Mouse (Mus musculus) heart, postnatal 0 days (tissue): ENCODE results near the gene Grid1. TPM values are rescaled to one million over a fixed set of nuclear protein-coding genes. Genes with fewer than 3 reads are reported as not detected.

Experiments
- ATAC-seq: fragments of 200-750 bp; cut with Nextera tagmentation; 2 replicates; pipeline ENCODE4 v1.8.0; 2017; ENCODE audit warnings: low read depth, moderate number of reproducible peaks, moderate library complexity; ENCODE audit not compliant: insufficient read depth
- DNase-seq: peaks from one replicate; pipeline ENCODE4 v3.0.0-alpha.2; 2016; ENCODE audit warnings: low spot score
- H3K27ac ChIP-seq: fragments of 300-500 bp; sonication (generic); 2 replicates; pipeline ENCODE4 v1.5.1; 2014; ENCODE audit warnings: low read depth, mild to moderate bottlenecking
- H3K27me3 ChIP-seq: fragments of 300-500 bp; sonication (generic); 2 replicates; pipeline ENCODE4 v1.6.1; 2014; ENCODE audit warnings: low read length, mixed read lengths; ENCODE audit not compliant: control insufficient read depth, insufficient read depth
- H3K36me3 ChIP-seq: fragments of 300-500 bp; sonication (generic); replicated peaks from 2 replicates; pipeline ENCODE4 v1.6.1; 2014; ENCODE audit warnings: low read length, mixed read lengths; ENCODE audit not compliant: control insufficient read depth, insufficient read depth
- H3K4me1 ChIP-seq: fragments of 300-500 bp; sonication (generic); 2 replicates; pipeline ENCODE4 v1.6.1; 2014; ENCODE audit warnings: antibody characterized with exemption; ENCODE audit not compliant: control insufficient read depth, insufficient read depth
- H3K4me2 ChIP-seq: fragments of 300-500 bp; sonication (generic); 2 replicates; pipeline ENCODE4 v1.6.1; 2014; ENCODE audit warnings: low read depth, mild to moderate bottlenecking, low read length, moderate library complexity
- H3K4me3 ChIP-seq: fragments of 300-500 bp; sonication (generic); 2 replicates; pipeline ENCODE4 v1.5.1; 2014; ENCODE audit warnings: low read depth, low read length
- H3K9ac ChIP-seq: fragments of 300-500 bp; sonication (generic); replicated peaks from 2 replicates; pipeline ENCODE4 v1.6.1; 2014; ENCODE audit warnings: low read depth, low read length, mixed read lengths
- H3K9me3 ChIP-seq: fragments of 300-500 bp; sonication (generic); replicated peaks from 2 replicates; pipeline ENCODE4 v1.6.1; 2016; ENCODE audit warnings: low read length; ENCODE audit not compliant: control insufficient read depth
- CTCF ChIP-seq: IDR thresholded peaks from 2 replicates; pipeline ENCODE4 v1.5.1; 2016; ENCODE audit warnings: antibody characterized with exemption, control low read depth, low read depth
- EP300 ChIP-seq: IDR thresholded peaks from 2 replicates; pipeline ENCODE4 v1.6.1; 2016; ENCODE audit warnings: antibody characterized with exemption, low read depth
- WGBS: fragments of 180-500 bp; shearing (Covaris S2); extraction: QIAGEN DNeasy Blood & Tissue Kit; methylation state at CpG from one replicate; pipeline ENCODE4 v1.1.7; 2014; 5-methylcytosine and 5-hydroxymethylcytosine counted together
- polyA plus RNA-seq: library from polyadenylated mRNA; unstranded; fragments of >200 nt; fragmentation: Nextera tagmentation; extraction: Ambion mirVana; gene quantifications from 2 replicates; pipeline ENCODE4 v1.2.1, GENCODE M21; 2015
- total RNA-seq: library from RNA; depleted of rRNA; stranded (reverse); fragments of >200 nt; gene quantifications from 2 replicates; pipeline ENCODE4 v1.2.3, GENCODE M21; 2014; ENCODE audit warnings: low replicate concordance

Grid1 gene
- total and polyA plus RNA-seq, 2 experiments from 2014 or later: 0.05 TPM; not detected in 1

- Histone ChIP-seq H3K27me3 (no peaks in the 10 kb centered on the region), H3K9me3 (no peaks in the 10 kb centered on the region), H3K4me2 (no peak overlapping the region), H3K27ac (no peak overlapping the region), H3K4me3 (no peak overlapping the region), H3K36me3 (no peaks in the 10 kb centered on the region), H3K9ac (no peak overlapping the region), H3K4me1 (no peaks in the 10 kb centered on the region)
- 79% methylated on average over 7 of the region's 7 CpGs for WGBS
- ATAC-seq: no peak
- TF ChIP-seq CTCF (peak; percentile 27), EP300 (no peak)
- DNase-seq: no peak
Measured at GRCm38 (mm10) chr14:35157069-35157655, 337.3 kb downstream of the Grid1 start.

- H3K27me3 ChIP-seq: no peaks in the 10 kb centered on the region
- WGBS: 87% methylated on average over 2 of the region's 2 CpGs
- no peak overlapping the region for H3K27ac ChIP-seq
- ATAC-seq: no peak
- H3K4me3 ChIP-seq: no peak overlapping the region
- H3K4me2 ChIP-seq: no peak overlapping the region
- no peaks in the 10 kb centered on the region for H3K9me3 ChIP-seq
- H3K4me1 ChIP-seq: no peaks in the 10 kb centered on the region
- H3K9ac ChIP-seq: no peak overlapping the region
- no peaks in the 10 kb centered on the region for H3K36me3 ChIP-seq
- no peak for TF ChIP-seq EP300
- TF ChIP-seq CTCF: no peak
- no peak for DNase-seq
Measured at GRCm38 (mm10) chr14:35159296-35159695, 339.4 kb downstream of the Grid1 start.

DNA sequence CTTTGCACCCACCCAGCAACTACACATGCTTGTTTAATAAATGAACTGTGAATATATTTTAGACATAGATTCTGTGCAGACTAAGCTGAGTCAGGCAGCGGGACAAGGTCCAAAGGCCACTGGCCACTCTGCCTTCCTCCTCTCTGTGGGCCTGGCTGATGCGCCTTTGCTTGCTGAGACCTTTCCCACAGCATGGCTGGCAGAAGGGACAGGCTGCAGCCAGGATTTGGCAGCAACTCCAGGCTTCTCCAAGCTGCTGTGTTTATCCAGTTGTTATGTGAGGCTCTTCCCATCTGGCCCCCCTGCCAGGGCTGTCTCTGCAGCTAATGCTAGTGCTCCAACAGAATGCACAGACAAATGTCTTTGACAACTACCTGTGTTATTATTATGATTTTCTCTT, 347.5 kb downstream of the Grid1 start:
- no peak overlapping the region for H3K4me2 ChIP-seq
- H3K36me3 ChIP-seq: no peaks in the 10 kb centered on the region
- H3K27ac ChIP-seq: no peak overlapping the region
- no peaks in the 10 kb centered on the region for H3K4me1 ChIP-seq
- H3K9ac ChIP-seq: no peak overlapping the region
- 69% methylated on average over 2 of the region's 2 CpGs for WGBS
- no peak overlapping the region for H3K4me3 ChIP-seq
- DNase-seq (no peak), ATAC-seq (no peak)
- no peaks in the 10 kb centered on the region for H3K27me3 ChIP-seq
- TF ChIP-seq EP300 (no peak), CTCF (no peak)
- H3K9me3 ChIP-seq: no peaks in the 10 kb centered on the region

DNA sequence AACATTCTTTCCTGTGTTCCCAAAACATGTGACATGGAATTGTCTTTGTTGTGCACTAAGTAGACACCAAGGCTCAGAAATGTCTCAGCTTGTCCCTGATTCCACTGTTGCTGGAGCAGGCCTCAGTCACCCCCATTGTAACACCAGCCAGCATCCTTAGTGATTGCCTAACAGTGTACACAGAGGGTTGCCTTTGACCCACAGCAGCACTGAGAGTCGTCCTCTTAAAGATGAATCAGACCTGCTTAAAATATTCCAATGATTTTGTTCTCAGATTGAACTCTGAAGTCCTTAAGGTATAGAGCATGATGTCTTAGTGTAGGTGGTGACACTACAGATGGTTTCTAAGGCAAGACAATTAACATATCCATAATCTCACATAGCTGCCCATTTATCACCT, 354.0 kb downstream of the Grid1 start:
- Histone ChIP-seq H3K4me2 (no peak overlapping the region), H3K36me3 (no peaks in the 10 kb centered on the region), H3K9me3 (no peaks in the 10 kb centered on the region), H3K4me1 (no peaks in the 10 kb centered on the region), H3K4me3 (no peak overlapping the region), H3K27ac (no peak overlapping the region), H3K9ac (no peak overlapping the region), H3K27me3 (no peaks in the 10 kb centered on the region)
- ATAC-seq (no peak), DNase-seq (no peak)
- TF ChIP-seq EP300: no peak
- whole genome bisulfite sequencing: 43% methylated on average over 1 of the region's 1 CpGs

DNA sequence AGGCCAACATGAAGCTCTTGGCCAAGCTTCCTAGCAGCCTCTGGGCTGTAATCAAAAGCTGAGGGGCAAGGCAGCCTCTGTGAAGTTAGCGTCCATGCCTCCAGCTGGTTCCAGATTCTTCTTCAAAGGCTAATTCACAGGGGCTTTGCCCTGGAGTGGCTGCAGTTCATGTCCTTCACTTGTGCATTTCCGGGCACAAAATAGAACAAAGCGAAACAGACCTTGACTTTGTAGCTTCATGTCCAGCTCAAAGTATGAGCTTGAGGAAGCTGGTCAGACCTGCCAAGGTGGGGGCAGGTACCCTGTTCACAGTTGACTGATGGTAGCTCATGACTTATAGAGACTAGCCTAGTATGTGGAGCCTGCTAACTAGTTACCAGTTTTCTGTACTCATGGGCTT, 356.1 kb downstream of the Grid1 start:
- Histone ChIP-seq H3K4me2 (no peak overlapping the region), H3K4me1 (no peaks in the 10 kb centered on the region), H3K9ac (no peak overlapping the region), H3K4me3 (no peak overlapping the region), H3K9me3 (no peaks in the 10 kb centered on the region), H3K27ac (no peak overlapping the region), H3K27me3 (no peaks in the 10 kb centered on the region), H3K36me3 (no peaks in the 10 kb centered on the region)
- 85% methylated on average over 3 of the region's 3 CpGs for WGBS
- DNase-seq (no peak), ATAC-seq (no peak)
- TF ChIP-seq CTCF (no peak), EP300 (no peak)

GRCm38 (mm10) chr14:35179076-35179475, 359.2 kb downstream of the Grid1 start:
- Histone ChIP-seq H3K36me3 (no peaks in the 10 kb centered on the region), H3K4me2 (no peak overlapping the region), H3K27me3 (no peaks in the 10 kb centered on the region), H3K4me1 (no peaks in the 10 kb centered on the region), H3K9ac (no peak overlapping the region), H3K9me3 (no peaks in the 10 kb centered on the region), H3K4me3 (no peak overlapping the region), H3K27ac (no peak overlapping the region)
- DNase-seq (no peak), ATAC-seq (no peak)
- no peak for TF ChIP-seq EP300
- no peak for TF ChIP-seq CTCF
